In genomic region chr6:52158276-52159051, GRCm38 (mm10) we compare ENCODE assay signal across 8 mouse cellular contexts. TPM values are rescaled to one million over a fixed set of nuclear protein-coding genes. Genes with fewer than 3 reads are reported as not detected.
DNase-seq lines count a peak whose midpoint lies in the region; ATAC-seq and TF ChIP-seq lines count a peak whose summit lies in the region.

TSS of gene Hoxa1 (minus strand) at chr6:52158317.

- peak; percentile 73 for ATAC-seq in embryonic facial prominence, embryonic 11.5 days (replicated peaks; ENCODE audit: insufficient number of reproducible peaks, low FRiP score, low TSS enrichment, low read depth)
- ATAC-seq in heart, embryonic 13.5 days (ENCODE audit: extremely low read depth, insufficient number of reproducible peaks, low FRiP score, low TSS enrichment): peak; percentile 62
- ATAC-seq in kidney, postnatal 0 days (replicated peaks; ENCODE audit: low FRiP score, low read depth): peak; percentile 79

- under 1% methylated on average over 55 of the region's 55 CpGs for WGBS in embryonic facial prominence, embryonic 11.5 days
- under 1% methylated on average over 55 of the region's 55 CpGs for WGBS in heart, embryonic 13.5 days
- under 1% methylated on average over 55 of the region's 55 CpGs for WGBS in kidney, postnatal 0 days
- under 1% methylated on average over 50 of the region's 55 CpGs for WGBS in macrophage (ENCODE audit: missing documents)

- peaks cover 77% of the 10 kb centered on the region for H3K27me3 ChIP-seq in embryonic facial prominence, embryonic 11.5 days (ENCODE audit: control insufficient read depth, insufficient read depth, low read length)
- H3K27me3 ChIP-seq in heart, embryonic 13.5 days (replicated peaks): peaks cover 99% of the 10 kb centered on the region
- peaks cover 20% of the 10 kb centered on the region for H3K27me3 ChIP-seq in kidney, postnatal 0 days (ENCODE audit: insufficient read depth, low read length)

- no peaks in the 10 kb centered on the region for H3K36me3 ChIP-seq in embryonic facial prominence, embryonic 11.5 days (replicated peaks; ENCODE audit: control insufficient read depth, insufficient read depth, low read depth, low read length)
- H3K36me3 ChIP-seq in heart, embryonic 13.5 days: no peaks in the 10 kb centered on the region
- H3K36me3 ChIP-seq in kidney, postnatal 0 days (ENCODE audit: insufficient read depth, low read length): no peaks in the 10 kb centered on the region
- H3K36me3 ChIP-seq in macrophage (ENCODE audit: inconsistent target): no peaks in the 10 kb centered on the region

- H3K4me3 ChIP-seq in embryonic facial prominence, embryonic 11.5 days (ENCODE audit: low read depth, low read length): peak within 1 kb of the TSS; percentile 58
- peak within 1 kb of the TSS; percentile 73 for H3K4me3 ChIP-seq in heart, embryonic 13.5 days
- peak within 1 kb of the TSS; percentile 72 for H3K4me3 ChIP-seq in kidney, postnatal 0 days (replicated peaks; ENCODE audit: low read depth, low read length)
- peak within 1 kb of the TSS; percentile 48 for H3K4me3 ChIP-seq in macrophage (ENCODE audit: inconsistent target)

- TF ChIP-seq CTCF in kidney, postnatal 0 days (IDR thresholded peaks at IDR 0.05; ENCODE audit: low read depth): no peak

- no peaks in the 10 kb centered on the region; the same call in 1 of the 2 replicates for H3K4me1 ChIP-seq in embryonic facial prominence, embryonic 11.5 days (ENCODE audit: control insufficient read depth, insufficient read depth, low read length)
- H3K4me1 ChIP-seq in heart, embryonic 13.5 days: peaks cover 31% of the 10 kb centered on the region
- H3K4me1 ChIP-seq in kidney, postnatal 0 days (replicated peaks; ENCODE audit: insufficient read depth, low read length): peaks cover 29% of the 10 kb centered on the region

- H3K4me2 ChIP-seq in embryonic facial prominence, embryonic 11.5 days (ENCODE audit: low read depth, low read length): peak within 1 kb of the TSS; percentile 99
- peak within 1 kb of the TSS; percentile 98 for H3K4me2 ChIP-seq in heart, embryonic 13.5 days
- H3K4me2 ChIP-seq in kidney, postnatal 0 days (ENCODE audit: low read length): peak within 1 kb of the TSS; percentile 95

- H3K9me3 ChIP-seq in embryonic facial prominence, embryonic 11.5 days (replicated peaks; ENCODE audit: control insufficient read depth, low read length): no peaks in the 10 kb centered on the region
- H3K9me3 ChIP-seq in heart, embryonic 13.5 days: no peaks in the 10 kb centered on the region
- no peaks in the 10 kb centered on the region for H3K9me3 ChIP-seq in kidney, postnatal 0 days (replicated peaks; ENCODE audit: low read length)

- H3K27ac ChIP-seq in embryonic facial prominence, embryonic 11.5 days (replicated peaks; ENCODE audit: low read depth, low read length): no peak within 1 kb of the TSS
- H3K27ac ChIP-seq in heart, embryonic 13.5 days (replicated peaks): peak within 1 kb of the TSS; percentile 84
- H3K27ac ChIP-seq in kidney, postnatal 0 days: peak within 1 kb of the TSS; percentile 89
- H3K27ac ChIP-seq in macrophage: peak within 1 kb of the TSS; percentile 80

- DNase-seq in cerebellum, postnatal 10 days: peak; percentile 71 to 74
- DNase-seq in cerebellum, adult 8-10 months: no peak
- peak; percentile 83 for DNase-seq in embryonic facial prominence, embryonic 11.5 days (ENCODE audit: low spot score)
- peak; percentile 95 for DNase-seq in kidney, postnatal 0 days (ENCODE audit: low spot score)
- peak; percentile 45 to 51 for DNase-seq in spleen, adult 18-20 months
- DNase-seq in layer of hippocampus, postnatal 36 days: no peak

- peak within 1 kb of the TSS; percentile 50 for H3K9ac ChIP-seq in embryonic facial prominence, embryonic 11.5 days (replicated peaks; ENCODE audit: low read length)
- H3K9ac ChIP-seq in heart, embryonic 13.5 days: peak within 1 kb of the TSS; percentile 83
- peak within 1 kb of the TSS; percentile 76 for H3K9ac ChIP-seq in kidney, postnatal 0 days (ENCODE audit: low read depth, low read length)

- H3K79me2 ChIP-seq in macrophage (ENCODE audit: inconsistent target): peaks cover 6% of the 10 kb centered on the region; the same call in 1 of the 2 replicates

RNA-seq across cellular contexts. Expression of gene Hoxa1, which starts in this region (rescaled TPM):
- 1.1 TPM in 2 replicates for polyA plus RNA-seq in embryonic facial prominence, embryonic 11.5 days (2014; fragmentation: Nextera tagmentation; extraction: Ambion mirVana)
- polyA plus RNA-seq in heart, embryonic 13.5 days (2015; fragmentation: Nextera tagmentation; extraction: Ambion mirVana): 0.97 and 1.6 TPM in 2 replicates
- polyA plus RNA-seq in kidney, postnatal 0 days (2015; fragmentation: Nextera tagmentation; extraction: Ambion mirVana): 0.33 and 0.64 TPM in 2 replicates
- 1 to 10 TPM in 14 of 26 experiments, under 1 TPM in 7, not detected in 5; 0.21 to 3.6 (median 1.1) TPM for total RNA-seq in macrophage (2018; cell fraction: chromatin; rRNA removed)
- 1 to 10 TPM in 3 of 26 experiments, under 1 TPM in 23; 0.10 to 1.2 (median 0.56) TPM for total RNA-seq in macrophage (2018; cell fraction: cytosol; rRNA removed)
- 1 to 10 TPM in 7 of 26 experiments, under 1 TPM in 15, not detected in 4; 0.29 to 3.0 (median 0.64) TPM for total RNA-seq in macrophage (2018; cell fraction: nucleus; rRNA removed)
- polyA plus RNA-seq in macrophage (2018): 0.52 to 0.95 TPM (median 0.54 TPM) in 3 replicates
- not detected for total RNA-seq in layer of hippocampus, postnatal 36 days (2021)

Comparison
In these comparisons a context has a peak if more than half of its experiments do, and no peak if none do; other contexts are left out.
1. DNase-seq: peak in cerebellum, postnatal 10 days (2 of 2), embryonic facial prominence, embryonic 11.5 days (single experiment) and spleen, adult 18-20 months (2 of 2); none in cerebellum, adult 8-10 months (single experiment) and layer of hippocampus, postnatal 36 days (0 of 2).
2. Peak in DNase-seq, ATAC-seq, H3K4me3 ChIP-seq, H3K27ac ChIP-seq, H3K9ac ChIP-seq and H3K4me2 ChIP-seq in kidney, postnatal 0 days; RNA of the gene not detected or under 1 TPM.
3. Peak in every context shown above with its lines, with median percentiles within 50 percentile points of each other: ATAC-seq, H3K4me2 ChIP-seq, H3K4me3 ChIP-seq and H3K9ac ChIP-seq.